Mouse (Mus musculus): ENCODE measurements around the gene Nptn. TPM values are rescaled to one million over a fixed set of nuclear protein-coding genes. Genes with fewer than 3 reads are reported as not detected.

Nptn gene
- polyA plus RNA-seq, 1 experiment from 2014 or later, result 255 TPM

DNA sequence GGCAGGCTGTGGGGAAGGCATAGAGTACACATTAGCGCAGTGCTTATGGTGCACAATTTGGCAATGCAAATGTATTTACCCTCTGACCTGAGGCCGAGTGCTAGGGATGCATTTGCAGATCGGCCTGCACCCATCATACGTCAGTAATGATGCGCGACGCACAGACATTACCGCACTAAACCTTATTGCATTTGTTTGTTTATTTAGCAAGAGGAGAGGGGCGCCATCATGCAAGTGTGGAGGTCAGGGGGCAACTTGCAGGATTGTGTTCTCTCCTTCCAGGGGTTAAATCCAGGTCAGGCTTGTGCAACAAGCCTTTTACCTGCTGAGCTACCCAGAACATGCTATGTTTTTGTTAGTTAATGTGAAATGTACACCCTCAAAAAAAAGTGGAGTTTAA, 85.2 kb downstream of the Nptn start:
- H3K27me3 ChIP-seq (ENCODE audit: control insufficient read depth, insufficient read depth, low read length), result no peaks in the 10 kb centered on the region
- 64% methylated on average over 9 of the region's 9 CpGs for WGBS
- H3K4me3 ChIP-seq (ENCODE audit: low read depth, low read length), result no peak overlapping the region
- peaks cover 10% of the 10 kb centered on the region; the same call in 1 of the 2 replicates for H3K36me3 ChIP-seq (ENCODE audit: control insufficient read depth, insufficient read depth, low read length)
- no peak overlapping the region for H3K9ac ChIP-seq (replicated peaks; ENCODE audit: low read depth, low read length)
- no peak for ATAC-seq (ENCODE audit: low read depth)
- no peaks in the 10 kb centered on the region for H3K4me1 ChIP-seq (ENCODE audit: control insufficient read depth, insufficient read depth, low read length)
- H3K9me3 ChIP-seq (ENCODE audit: control insufficient read depth, low read length), result no peaks in the 10 kb centered on the region
- no peak overlapping the region for H3K4me2 ChIP-seq (ENCODE audit: low read depth, low read length)
- no peak overlapping the region for H3K27ac ChIP-seq (ENCODE audit: low read depth, low read length)

DNA sequence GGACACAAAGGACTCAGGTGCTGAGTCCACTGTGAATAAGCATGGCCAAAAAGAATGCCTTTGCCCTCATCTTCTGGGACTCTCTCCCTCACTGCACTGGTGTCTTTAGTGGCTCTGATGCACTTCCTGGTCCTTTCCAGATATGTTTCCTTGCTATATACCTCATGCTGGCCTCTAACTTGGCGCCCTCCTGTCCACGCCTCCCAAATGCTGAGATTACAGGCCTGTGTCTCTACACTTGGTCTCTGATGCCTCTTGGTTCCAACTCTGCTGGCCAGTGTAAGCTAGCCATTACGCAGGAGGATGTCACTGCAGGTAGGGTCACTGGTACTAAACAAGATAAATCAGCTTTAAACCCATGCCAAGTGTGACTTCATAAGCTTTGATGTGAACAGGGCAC, 86.1 kb downstream of the Nptn start:
- H3K4me1 ChIP-seq (ENCODE audit: control insufficient read depth, insufficient read depth, low read length), result 0 out of 2 replicates have a peak, but pooled peaks cover 2% of the 10 kb centered on the region
- H3K27ac ChIP-seq (ENCODE audit: low read depth, low read length), result no peak overlapping the region
- H3K9me3 ChIP-seq (ENCODE audit: control insufficient read depth, low read length), result no peaks in the 10 kb centered on the region
- 0 out of 2 replicates have a peak, but pooled peaks cover 7% of the 10 kb centered on the region for H3K36me3 ChIP-seq (ENCODE audit: control insufficient read depth, insufficient read depth, low read length)
- no peak overlapping the region for H3K4me3 ChIP-seq (ENCODE audit: low read depth, low read length)
- H3K27me3 ChIP-seq (ENCODE audit: control insufficient read depth, insufficient read depth, low read length), result no peaks in the 10 kb centered on the region
- no peak overlapping the region for H3K4me2 ChIP-seq (ENCODE audit: low read depth, low read length)
- no peak for ATAC-seq (ENCODE audit: low read depth)
- no peak overlapping the region for H3K9ac ChIP-seq (replicated peaks; ENCODE audit: low read depth, low read length)
- 97% methylated on average over 3 of the region's 3 CpGs for WGBS

GRCm38 (mm10) chr9:58669071-58669470, 87.0 kb downstream of the Nptn start:
- Histone ChIP-seq H3K4me2 (ENCODE audit: low read depth, low read length) (no peak overlapping the region), H3K4me1 (ENCODE audit: control insufficient read depth, insufficient read depth, low read length) (0 out of 2 replicates have a peak, but pooled peaks cover 2% of the 10 kb centered on the region), H3K9me3 (ENCODE audit: control insufficient read depth, low read length) (no peaks in the 10 kb centered on the region), H3K27ac (ENCODE audit: low read depth, low read length) (no peak overlapping the region), H3K27me3 (ENCODE audit: control insufficient read depth, insufficient read depth, low read length) (no peaks in the 10 kb centered on the region), H3K9ac (replicated peaks; ENCODE audit: low read depth, low read length) (no peak overlapping the region), H3K4me3 (ENCODE audit: low read depth, low read length) (no peak overlapping the region), H3K36me3 (ENCODE audit: control insufficient read depth, insufficient read depth, low read length) (0 out of 2 replicates have a peak, but pooled peaks cover 7% of the 10 kb centered on the region)
- 56% methylated on average over 3 of the region's 3 CpGs for WGBS
- ATAC-seq (ENCODE audit: low read depth), result no peak

DNA sequence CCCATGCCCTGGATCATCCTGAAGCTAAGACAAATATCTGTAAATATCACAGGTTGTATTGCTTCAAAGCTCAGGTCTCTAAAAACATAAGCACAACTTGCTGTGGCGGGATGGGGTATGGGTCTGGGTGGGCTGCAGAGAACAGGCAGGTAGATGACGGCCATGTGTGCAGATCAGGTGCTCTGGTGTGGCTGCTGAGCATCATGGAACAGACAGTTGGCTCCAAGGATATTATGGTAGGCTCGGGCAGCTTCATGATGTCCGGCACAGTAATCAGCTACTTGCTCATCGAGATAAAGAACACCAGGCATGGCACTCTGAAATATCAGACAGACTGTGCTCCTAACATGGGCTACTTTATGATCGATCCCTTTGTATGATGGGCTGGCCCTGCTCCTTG, 87.8 kb downstream of the Nptn start:
- no peak for ATAC-seq (ENCODE audit: low read depth)
- Histone ChIP-seq H3K27ac (ENCODE audit: low read depth, low read length) (no peak overlapping the region), H3K9me3 (ENCODE audit: control insufficient read depth, low read length) (no peaks in the 10 kb centered on the region), H3K9ac (replicated peaks; ENCODE audit: low read depth, low read length) (no peak overlapping the region), H3K4me1 (ENCODE audit: control insufficient read depth, insufficient read depth, low read length) (0 out of 2 replicates have a peak, but pooled peaks cover 2% of the 10 kb centered on the region), H3K4me3 (ENCODE audit: low read depth, low read length) (no peak overlapping the region), H3K36me3 (ENCODE audit: control insufficient read depth, insufficient read depth, low read length) (0 out of 2 replicates have a peak, but pooled peaks cover 7% of the 10 kb centered on the region), H3K27me3 (ENCODE audit: control insufficient read depth, insufficient read depth, low read length) (no peaks in the 10 kb centered on the region), H3K4me2 (ENCODE audit: low read depth, low read length) (no peak overlapping the region)
- WGBS, result 95% methylated on average over 6 of the region's 6 CpGs

GRCm38 (mm10) chr9:58672474-58672873, 90.4 kb downstream of the Nptn start:
- H3K9ac ChIP-seq (replicated peaks; ENCODE audit: low read depth, low read length), result no peak overlapping the region
- no peak overlapping the region for H3K27ac ChIP-seq (ENCODE audit: low read depth, low read length)
- 0 out of 2 replicates have a peak, but pooled peaks cover 2% of the 10 kb centered on the region for H3K4me1 ChIP-seq (ENCODE audit: control insufficient read depth, insufficient read depth, low read length)
- no peaks in the 10 kb centered on the region for H3K27me3 ChIP-seq (ENCODE audit: control insufficient read depth, insufficient read depth, low read length)
- no peak overlapping the region for H3K4me3 ChIP-seq (ENCODE audit: low read depth, low read length)
- H3K9me3 ChIP-seq (ENCODE audit: control insufficient read depth, low read length), result no peaks in the 10 kb centered on the region
- WGBS, result 42% methylated on average over 4 of the region's 4 CpGs
- H3K36me3 ChIP-seq (ENCODE audit: control insufficient read depth, insufficient read depth, low read length), result no peaks in the 10 kb centered on the region
- no peak for ATAC-seq (ENCODE audit: low read depth)
- H3K4me2 ChIP-seq (ENCODE audit: low read depth, low read length), result no peak overlapping the region

- Histone ChIP-seq H3K36me3 (ENCODE audit: control insufficient read depth, insufficient read depth, low read length) (no peaks in the 10 kb centered on the region), H3K27me3 (ENCODE audit: control insufficient read depth, insufficient read depth, low read length) (no peaks in the 10 kb centered on the region), H3K4me1 (ENCODE audit: control insufficient read depth, insufficient read depth, low read length) (0 out of 2 replicates have a peak, but pooled peaks cover 2% of the 10 kb centered on the region), H3K27ac (ENCODE audit: low read depth, low read length) (no peak overlapping the region), H3K4me3 (ENCODE audit: low read depth, low read length) (no peak overlapping the region), H3K4me2 (ENCODE audit: low read depth, low read length) (no peak overlapping the region), H3K9ac (replicated peaks; ENCODE audit: low read depth, low read length) (no peak overlapping the region), H3K9me3 (ENCODE audit: control insufficient read depth, low read length) (no peaks in the 10 kb centered on the region)
- WGBS, result 74% methylated on average over 11 of the region's 11 CpGs
- no peak for ATAC-seq (ENCODE audit: low read depth)
Measured at GRCm38 (mm10) chr9:58674736-58675135, 92.7 kb downstream of the Nptn start.

DNA sequence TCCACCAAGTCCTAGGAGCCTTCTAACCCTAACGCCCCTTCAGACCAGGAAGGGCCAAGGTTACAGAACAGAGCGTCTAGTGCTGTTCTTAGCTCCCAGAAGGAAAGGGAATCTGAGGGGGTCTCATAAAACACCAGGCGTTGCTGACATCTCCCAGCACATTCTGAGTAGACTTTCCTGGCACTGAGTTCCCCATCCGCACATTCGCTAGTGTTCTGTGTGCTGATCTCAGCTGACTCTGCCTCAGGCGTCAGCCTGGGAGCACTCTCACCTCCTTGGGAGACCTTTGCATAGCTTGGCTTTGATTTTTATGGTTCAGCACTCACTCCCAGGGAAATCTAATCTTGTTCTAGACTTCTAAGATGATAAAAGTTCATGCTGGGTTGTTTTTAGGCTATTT, 93.3 kb downstream of the Nptn start:
- Histone ChIP-seq H3K36me3 (ENCODE audit: control insufficient read depth, insufficient read depth, low read length) (no peaks in the 10 kb centered on the region), H3K4me3 (ENCODE audit: low read depth, low read length) (no peak overlapping the region), H3K4me2 (ENCODE audit: low read depth, low read length) (no peak overlapping the region), H3K9ac (replicated peaks; ENCODE audit: low read depth, low read length) (no peak overlapping the region), H3K27ac (ENCODE audit: low read depth, low read length) (no peak overlapping the region), H3K9me3 (ENCODE audit: control insufficient read depth, low read length) (no peaks in the 10 kb centered on the region), H3K4me1 (ENCODE audit: control insufficient read depth, insufficient read depth, low read length) (0 out of 2 replicates have a peak, but pooled peaks cover 2% of the 10 kb centered on the region), H3K27me3 (ENCODE audit: control insufficient read depth, insufficient read depth, low read length) (no peaks in the 10 kb centered on the region)
- 60% methylated on average over 6 of the region's 6 CpGs for WGBS
- no peak for ATAC-seq (ENCODE audit: low read depth)

GRCm38 (mm10) chr9:58681411-58681810, 99.4 kb downstream of the Nptn start:
- Histone ChIP-seq H3K4me2 (ENCODE audit: low read depth, low read length) (no peak overlapping the region), H3K27ac (ENCODE audit: low read depth, low read length) (no peak overlapping the region), H3K9me3 (ENCODE audit: control insufficient read depth, low read length) (no peaks in the 10 kb centered on the region), H3K36me3 (ENCODE audit: control insufficient read depth, insufficient read depth, low read length) (no peaks in the 10 kb centered on the region), H3K9ac (replicated peaks; ENCODE audit: low read depth, low read length) (no peak overlapping the region), H3K27me3 (ENCODE audit: control insufficient read depth, insufficient read depth, low read length) (no peaks in the 10 kb centered on the region), H3K4me1 (ENCODE audit: control insufficient read depth, insufficient read depth, low read length) (no peaks in the 10 kb centered on the region), H3K4me3 (ENCODE audit: low read depth, low read length) (no peak overlapping the region)
- 60% methylated on average over 2 of the region's 2 CpGs for WGBS
- no peak for ATAC-seq (ENCODE audit: low read depth)

- no peaks in the 10 kb centered on the region for H3K27me3 ChIP-seq (ENCODE audit: control insufficient read depth, insufficient read depth, low read length)
- no peaks in the 10 kb centered on the region for H3K36me3 ChIP-seq (ENCODE audit: control insufficient read depth, insufficient read depth, low read length)
- no peak overlapping the region for H3K4me2 ChIP-seq (ENCODE audit: low read depth, low read length)
- no peak overlapping the region for H3K9ac ChIP-seq (replicated peaks; ENCODE audit: low read depth, low read length)
- 84% methylated on average over 6 of the region's 6 CpGs for WGBS
- no peaks in the 10 kb centered on the region for H3K4me1 ChIP-seq (ENCODE audit: control insufficient read depth, insufficient read depth, low read length)
- H3K27ac ChIP-seq (ENCODE audit: low read depth, low read length), result no peak overlapping the region
- H3K9me3 ChIP-seq (ENCODE audit: control insufficient read depth, low read length), result no peaks in the 10 kb centered on the region
- no peak for ATAC-seq (ENCODE audit: low read depth)
- H3K4me3 ChIP-seq (ENCODE audit: low read depth, low read length), result no peak overlapping the region
Measured at GRCm38 (mm10) chr9:58682106-58682505, 100.1 kb downstream of the Nptn start.
